Mouse (Mus musculus): ENCODE data around the gene Ptgds.

Gene Ptgds

GRCm38 (mm10) chr2:25482969-25483368 is 13.1 kb upstream of the Ptgds start:
- in situ Hi-C loops (cut with MseI, MboI) = loop anchor here in 1 of 2 experiments (5.0 kb wide), 1 partner anchor 56 kb away; the partner anchor contains the start of gene Abca2

GRCm38 (mm10) chr2:25480541-25480940 is 10.7 kb upstream of the Ptgds start:
- in situ Hi-C loops (cut with MseI, MboI) = loop anchor here in 1 of 2 experiments (5.0 kb wide), 1 partner anchor 53 kb away; the partner anchor contains the start of gene Abca2

GRCm38 (mm10) chr2:25479551-25480311 is 9.9 kb upstream of the Ptgds start:
- in situ Hi-C loops (cut with MseI, MboI) = loop anchor here in 1 of 2 experiments (5.0 kb wide), 1 partner anchor 52 kb away; the partner anchor contains the start of gene Abca2

DNA sequence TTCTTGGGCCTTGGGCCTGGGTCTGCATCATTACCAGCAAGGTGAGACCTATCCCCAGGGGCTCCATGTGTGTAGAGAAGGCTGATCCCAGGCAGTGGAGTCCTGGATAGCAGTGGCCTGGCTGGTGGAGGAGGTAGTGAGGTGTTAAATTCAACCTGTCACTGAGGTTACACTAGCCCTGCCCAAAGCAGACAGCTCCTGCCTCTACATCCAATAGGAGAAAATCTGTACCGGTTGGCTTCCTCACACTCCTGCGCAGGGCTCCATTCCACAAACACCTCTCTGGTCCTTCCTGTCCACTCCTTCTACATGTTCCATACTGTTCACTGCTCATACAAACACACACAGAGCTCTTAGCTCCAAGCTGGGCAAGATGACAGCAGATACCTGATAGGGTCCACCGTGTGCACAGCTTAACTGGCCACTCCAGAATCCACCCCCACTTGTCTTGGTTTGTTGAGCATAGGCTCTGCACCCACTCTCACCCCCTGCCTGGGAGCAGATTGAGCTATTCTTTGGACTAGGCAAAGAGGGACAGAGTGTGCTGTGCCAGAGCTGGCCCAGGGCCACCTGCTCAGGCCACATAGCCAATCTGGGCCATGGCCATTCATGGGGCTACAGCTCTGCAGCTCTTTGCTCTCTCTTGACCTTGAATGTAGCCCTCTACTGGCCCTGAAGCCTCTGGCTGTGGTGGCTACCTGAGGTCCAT is 8.3 kb upstream of the Ptgds start:
- in situ Hi-C loops (cut with MseI, MboI) = no loop called here

GRCm38 (mm10) chr2:25477541-25477940 is 7.7 kb upstream of the Ptgds start:
- in situ Hi-C loops (cut with MseI, MboI) = no loop called here

DNA sequence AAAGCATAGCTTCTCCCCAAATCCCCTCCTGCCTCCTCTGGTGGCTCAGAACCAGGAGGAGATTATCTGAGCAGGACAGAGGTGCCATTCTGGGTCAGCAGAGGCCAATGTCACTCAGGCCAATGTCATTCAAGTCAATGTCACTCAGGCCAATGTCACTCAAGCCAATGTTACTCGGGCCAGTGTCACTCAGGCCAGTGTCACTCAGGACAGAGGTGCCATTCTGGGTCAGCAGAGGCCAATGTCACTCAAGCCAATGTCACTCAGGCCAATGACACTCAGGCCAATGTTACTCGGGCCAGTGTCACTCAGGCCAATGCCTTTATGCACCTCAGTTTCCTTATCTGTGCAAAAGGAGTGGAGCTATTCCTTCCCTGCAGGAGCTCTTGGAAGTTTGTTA is 2.7 kb upstream of the Ptgds start:
- in situ Hi-C loops (cut with MseI, MboI) = no loop called here

DNA sequence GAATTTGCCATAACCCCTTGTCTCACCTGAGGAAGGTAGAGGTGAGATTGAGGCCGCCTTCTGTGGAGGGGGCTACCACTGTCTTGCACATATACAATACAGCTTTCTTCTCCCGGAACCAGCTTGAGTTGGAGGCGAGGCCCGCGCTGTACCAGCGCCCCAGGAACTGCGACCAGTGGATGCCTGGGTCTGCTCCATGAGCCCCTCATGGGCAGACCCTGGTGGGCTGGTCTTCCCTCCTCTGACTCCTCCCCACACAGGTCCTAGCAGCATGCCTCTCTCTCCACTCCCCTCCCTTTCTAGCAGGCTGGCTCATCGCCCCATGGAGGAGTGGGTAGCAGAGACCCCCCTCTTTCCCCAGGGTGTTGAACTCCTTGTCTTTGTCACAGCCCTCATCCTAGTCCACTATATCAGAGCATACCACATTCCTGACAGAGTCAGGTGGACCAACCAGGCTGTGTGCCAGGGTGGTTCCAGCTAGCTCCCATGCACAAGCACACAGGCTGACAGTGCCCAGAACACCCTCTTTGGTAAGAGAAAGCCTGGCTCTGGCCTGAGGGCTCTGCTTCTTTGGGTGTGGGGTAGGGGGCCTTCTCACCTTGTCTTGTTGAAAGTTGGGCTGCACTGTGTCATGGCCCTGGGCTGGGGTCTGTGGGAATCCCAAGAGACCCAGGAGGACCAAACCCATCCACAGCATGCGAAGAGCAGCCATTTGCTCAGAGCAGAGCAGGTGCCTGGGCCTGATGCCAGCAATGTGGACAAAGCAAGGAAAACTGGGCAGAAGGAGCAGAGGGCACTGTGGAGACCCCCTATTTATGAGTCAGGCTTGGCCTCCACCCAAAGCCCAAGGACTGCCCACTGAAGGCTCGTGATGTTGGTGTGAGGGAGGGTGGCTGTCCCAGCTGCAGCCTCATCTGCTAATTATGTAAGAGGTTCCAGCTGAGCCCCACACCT is 607 bp downstream of the Ptgds start:
- in situ Hi-C loops (cut with MseI, MboI) = no loop called here

DNA sequence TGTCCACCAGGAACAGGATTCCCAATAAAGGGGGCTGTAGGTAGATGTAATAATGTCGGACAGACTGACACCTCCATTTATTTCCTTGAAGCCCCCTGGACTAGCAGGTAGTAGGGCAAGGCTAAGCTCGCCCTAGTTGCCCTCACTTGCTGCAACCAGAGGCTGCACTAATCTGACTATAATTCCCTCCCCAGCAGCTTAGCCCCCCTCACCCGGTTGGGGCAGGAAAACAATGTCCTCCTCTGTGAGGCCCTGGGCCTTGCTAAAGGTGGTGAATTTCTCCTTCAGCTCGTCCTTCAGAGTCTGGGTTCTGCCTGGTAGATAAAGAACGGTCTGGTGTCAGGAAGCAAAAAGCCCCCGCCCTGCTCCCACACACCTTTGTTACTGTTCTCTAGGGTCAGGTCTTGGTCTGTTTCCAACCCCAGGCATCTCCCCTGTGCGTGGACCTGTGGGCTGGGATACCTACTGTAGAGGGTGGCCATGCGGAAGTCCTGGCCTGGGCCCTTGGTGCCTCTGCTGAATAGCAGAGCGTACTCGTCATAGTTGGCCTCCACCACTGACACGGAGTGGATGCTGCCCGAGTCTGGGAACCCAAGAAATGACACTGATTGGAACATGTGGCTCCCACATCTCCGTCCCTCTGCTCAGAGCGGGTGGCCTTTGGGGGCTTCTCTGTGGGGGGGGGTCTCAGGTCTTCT is 2.1 kb downstream of the Ptgds start:
- in situ Hi-C loops (cut with MseI, MboI) = no loop called here

- in situ Hi-C loops (cut with MseI, MboI) = no loop called here
Measured at GRCm38 (mm10) chr2:25465816-25466635, 3.8 kb downstream of the Ptgds start.

DNA sequence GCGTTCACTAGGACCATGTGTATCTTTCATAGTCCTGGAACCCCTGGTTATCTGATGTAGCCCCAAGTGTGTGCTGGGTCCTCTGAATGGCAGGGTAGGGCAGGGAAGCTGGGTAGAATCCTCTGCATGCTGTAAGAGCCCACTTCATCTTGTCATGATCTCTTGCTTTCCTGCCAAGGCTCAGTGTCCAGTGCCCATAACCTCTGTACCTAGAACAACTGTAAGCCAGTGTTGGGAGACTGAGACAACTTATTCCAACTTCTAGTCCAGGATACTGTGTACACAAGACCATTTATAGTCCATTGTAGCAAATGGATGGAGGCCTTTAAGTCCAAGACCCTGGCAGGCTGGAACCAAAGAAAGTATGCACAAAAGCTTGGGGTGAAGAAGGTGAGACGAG is 4.6 kb downstream of the Ptgds start:
- in situ Hi-C loops (cut with MseI, MboI) = no loop called here

- in situ Hi-C loops (cut with MseI, MboI) = no loop called here
Measured at GRCm38 (mm10) chr2:25463630-25464029, 6.2 kb downstream of the Ptgds start.

GRCm38 (mm10) chr2:25461407-25461806 is 8.4 kb downstream of the Ptgds start:
- in situ Hi-C loops (cut with MseI, MboI) = no loop called here

GRCm38 (mm10) chr2:25460551-25461309 is 9.1 kb downstream of the Ptgds start, which contains the start of gene Paxx:
Gene Paxx (minus strand): TSS chr2:25461094.
- in situ Hi-C loops (cut with MseI, MboI) = no loop called here

- in situ Hi-C loops (cut with MseI, MboI) = no loop called here
Measured at GRCm38 (mm10) chr2:25460135-25460534, 9.7 kb downstream of the Ptgds start.

DNA sequence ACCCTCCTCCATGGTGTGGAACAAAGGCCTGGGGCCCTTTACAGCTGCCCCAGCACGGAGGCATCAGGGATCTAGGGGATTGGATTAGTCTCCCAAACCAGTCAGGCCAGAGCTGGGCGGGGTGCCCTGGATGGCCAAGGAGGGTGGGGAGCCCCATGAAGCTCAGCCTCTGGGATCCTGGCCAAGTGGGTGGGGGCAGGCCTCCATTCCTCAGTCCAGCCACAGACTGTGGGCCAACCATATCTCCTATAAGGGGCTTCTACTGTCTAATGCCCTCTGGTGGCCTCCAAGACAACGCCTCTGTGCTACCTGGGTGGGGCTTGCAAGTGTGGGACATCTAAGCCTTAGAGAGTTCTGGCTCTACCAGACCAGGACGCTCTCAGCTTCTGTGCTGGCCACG is 10.9 kb downstream of the Ptgds start:
- in situ Hi-C loops (cut with MseI, MboI) = no loop called here

GRCm38 (mm10) chr2:25457022-25457896 is 12.6 kb downstream of the Ptgds start:
- in situ Hi-C loops (cut with MseI, MboI) = no loop called here

DNA sequence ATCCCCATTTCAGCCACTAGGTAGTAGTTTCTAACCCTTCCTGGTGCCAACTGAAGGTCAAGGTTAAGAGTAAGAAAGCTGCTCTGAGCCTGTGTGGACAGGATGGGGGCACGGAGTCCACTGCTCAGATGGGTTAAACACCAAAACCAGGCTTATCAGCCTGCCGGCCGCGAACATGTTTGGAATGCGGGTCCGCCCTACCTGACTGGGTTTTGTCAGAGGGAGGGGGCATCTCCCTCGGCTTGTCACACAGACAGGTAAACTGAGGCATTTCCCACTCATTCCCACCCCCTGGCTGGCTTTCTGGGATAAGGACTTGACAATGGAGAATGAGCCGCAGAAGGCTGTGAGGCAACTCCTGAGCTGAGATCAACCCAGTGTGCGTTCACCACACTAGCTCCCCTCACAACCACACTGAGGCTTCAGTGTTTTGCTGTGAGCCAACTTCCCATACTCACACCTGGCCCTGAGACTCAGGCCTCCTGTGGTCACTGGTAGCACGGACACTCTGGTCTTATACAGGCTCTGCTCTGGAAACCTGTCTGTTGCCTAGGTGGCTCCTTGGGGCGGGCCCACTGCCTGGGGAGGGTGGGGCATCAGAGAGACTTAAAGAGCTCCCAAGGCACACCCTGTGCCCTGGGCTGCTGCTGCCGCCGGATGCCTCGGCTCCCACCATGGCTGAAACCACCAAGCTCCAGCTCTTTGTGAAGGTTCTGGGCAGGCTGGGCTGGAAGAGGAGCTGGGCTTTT is 13.5 kb downstream of the Ptgds start, which contains the start of gene Clic3:
TSS of gene Clic3 (plus strand) at position 634 of the 749 bp plus-strand sequence.
- in situ Hi-C loops (cut with MseI, MboI) = no loop called here

GRCm38 (mm10) chr2:25452951-25453350 is 16.9 kb downstream of the Ptgds start:
- in situ Hi-C loops (cut with MseI, MboI) = no loop called here
